Mouse (Mus musculus) heart, embryonic 10.5 days (tissue): ENCODE measurements around the gene Psph. TPM values are rescaled to one million over a fixed set of nuclear protein-coding genes. Genes with fewer than 3 reads are reported as not detected.

Experiments
- DNase-seq: peaks from one replicate; pipeline ENCODE4 v3.0.0-alpha.2; 2017; ENCODE audit warnings: low spot score
- H3K27ac ChIP-seq: fragments of 300-500 bp; sonication (generic); 2 replicates; pipeline ENCODE4 v1.5.1; 2016; ENCODE audit warnings: mild to moderate bottlenecking
- H3K27me3 ChIP-seq: fragments of 300-500 bp; sonication (generic); 2 replicates; pipeline ENCODE4 v1.6.1; 2016; ENCODE audit warnings: mild to moderate bottlenecking; ENCODE audit not compliant: poor library complexity, insufficient read depth, severe bottlenecking
- H3K36me3 ChIP-seq: fragments of 300-500 bp; sonication (generic); 2 replicates; pipeline ENCODE4 v1.6.1; 2016; ENCODE audit warnings: mild to moderate bottlenecking, moderate library complexity
- H3K4me1 ChIP-seq: fragments of 300-500 bp; sonication (generic); 2 replicates; pipeline ENCODE4 v1.6.1; 2016; ENCODE audit warnings: mild to moderate bottlenecking
- H3K4me3 ChIP-seq: fragments of 300-500 bp; sonication (generic); 2 replicates; pipeline ENCODE4 v1.5.1; 2016; ENCODE audit warnings: mild to moderate bottlenecking, moderate library complexity
- H3K9me3 ChIP-seq: fragments of 300-500 bp; sonication (generic); 2 replicates; pipeline ENCODE4 v1.6.1; 2016; ENCODE audit warnings: mild to moderate bottlenecking, moderate library complexity
- WGBS: fragments of 180-500 bp; shearing (Covaris S2); methylation state at CpG from one replicate; pipeline ENCODE4 v1.1.7; 2016; 5-methylcytosine and 5-hydroxymethylcytosine counted together
- polyA plus RNA-seq: library from polyadenylated mRNA; unstranded; fragments of >200 nt; fragmentation: Nextera tagmentation; extraction: Ambion mirVana; gene quantifications from 2 replicates; pipeline ENCODE4 v1.2.1, GENCODE M21; 2016

The Psph gene
- polyA plus RNA-seq, 1 experiment from 2014 or later = 55.4 TPM

DNA sequence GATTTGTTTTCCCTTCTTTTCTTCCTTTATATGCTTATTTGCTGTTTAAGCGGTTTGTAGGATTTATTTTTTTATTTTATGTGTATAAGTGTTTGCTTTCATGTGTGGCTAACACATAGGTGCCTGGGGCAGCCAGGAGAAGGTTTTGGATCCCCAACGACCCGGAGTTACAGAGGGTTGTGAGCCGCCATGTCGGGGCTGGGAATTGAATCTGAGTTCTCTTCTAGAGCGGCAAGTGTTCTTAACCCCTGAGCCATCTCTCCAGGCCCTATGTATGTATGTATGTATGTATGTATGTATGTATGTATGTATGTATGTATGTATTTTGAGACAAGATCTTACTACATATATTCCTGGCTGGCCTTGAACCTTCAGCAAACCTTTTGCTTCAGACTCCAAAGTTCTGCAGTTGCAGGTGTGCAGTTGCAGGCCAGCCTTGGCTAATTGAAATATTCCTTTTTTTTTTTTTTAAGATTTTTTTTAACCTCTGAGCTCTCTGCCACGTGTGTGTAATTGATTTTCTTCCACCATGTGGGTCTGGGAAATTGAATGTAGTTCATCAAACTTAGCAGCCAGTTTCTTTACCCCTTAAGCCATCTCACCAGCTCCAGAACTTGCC lies 61.4 kb downstream of the Psph start:
- no peak for DNase-seq
- Histone ChIP-seq H3K27me3 (no peaks in the 10 kb centered on the region), H3K27ac (peak overlapping the region; percentile 99), H3K36me3 (no peaks in the 10 kb centered on the region), H3K4me3 (peak overlapping the region; percentile 88), H3K4me1 (peaks cover 44% of the 10 kb centered on the region), H3K9me3 (no peaks in the 10 kb centered on the region)
- 16% methylated on average over 7 of the region's 7 CpGs for WGBS

DNA sequence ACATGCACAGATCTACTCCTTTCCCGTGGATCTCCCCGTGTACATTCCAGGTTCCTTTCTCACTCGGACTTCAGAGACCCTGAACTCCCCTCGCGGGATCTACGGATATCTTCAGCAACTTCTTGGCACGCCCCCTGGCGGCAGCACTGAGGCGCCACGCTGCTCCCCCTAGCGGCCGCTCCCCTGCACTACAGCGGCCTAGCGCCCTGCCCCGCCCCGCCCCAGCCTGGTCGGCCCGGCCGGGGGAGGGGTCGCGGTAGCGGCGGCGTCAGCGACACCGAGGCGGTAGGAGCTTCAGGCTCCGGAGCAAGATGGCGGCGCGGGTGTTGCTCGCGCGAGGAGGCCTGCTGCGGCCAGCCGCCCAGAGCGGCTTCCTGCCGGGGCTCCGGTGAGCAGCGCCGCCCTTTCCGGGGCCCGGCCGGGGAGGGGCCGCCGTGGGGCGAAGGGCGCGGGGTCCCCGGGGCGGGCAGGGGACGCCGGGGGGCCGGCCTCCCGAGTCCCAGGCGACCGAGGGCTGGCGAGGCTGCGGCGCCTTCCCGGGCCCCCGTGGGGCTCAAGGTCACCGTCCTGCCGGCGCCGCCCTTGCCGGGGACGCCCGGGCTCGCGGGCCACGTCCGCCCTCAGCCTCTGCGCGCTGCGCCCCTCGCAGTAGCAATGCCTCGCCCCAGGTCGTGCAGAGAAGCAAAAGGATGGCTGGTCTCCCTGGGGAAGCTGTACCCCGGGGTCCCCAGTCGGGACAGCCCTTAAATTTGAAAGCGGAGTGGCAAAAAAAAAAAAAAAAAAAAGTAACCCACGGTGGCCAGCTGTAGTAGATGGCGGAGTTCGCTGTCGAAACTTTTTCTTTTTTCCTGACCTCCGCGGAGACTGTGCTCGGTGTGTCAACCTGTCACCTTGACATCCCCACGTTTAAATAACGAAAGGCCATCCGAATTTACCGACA lies 62.1 kb downstream of the Psph start, which contains the start of gene Nipsnap2:
Gene Nipsnap2, plus strand, starts transcription at position 230 of the 940 bp plus-strand sequence.
- under 1% methylated on average over 76 of the region's 93 CpGs for WGBS
- H3K9me3 ChIP-seq = no peaks in the 10 kb centered on the region
- H3K27me3 ChIP-seq = no peaks in the 10 kb centered on the region
- H3K27ac ChIP-seq = peak within 1 kb of the TSS; percentile 99
- peak within 1 kb of the TSS; percentile 88 for H3K4me3 ChIP-seq
- peaks cover 36% of the 10 kb centered on the region for H3K4me1 ChIP-seq
- H3K36me3 ChIP-seq = peaks cover 1% of the 10 kb centered on the region; the same call in 1 of the 2 replicates
- peak; percentile 94 for DNase-seq

DNA sequence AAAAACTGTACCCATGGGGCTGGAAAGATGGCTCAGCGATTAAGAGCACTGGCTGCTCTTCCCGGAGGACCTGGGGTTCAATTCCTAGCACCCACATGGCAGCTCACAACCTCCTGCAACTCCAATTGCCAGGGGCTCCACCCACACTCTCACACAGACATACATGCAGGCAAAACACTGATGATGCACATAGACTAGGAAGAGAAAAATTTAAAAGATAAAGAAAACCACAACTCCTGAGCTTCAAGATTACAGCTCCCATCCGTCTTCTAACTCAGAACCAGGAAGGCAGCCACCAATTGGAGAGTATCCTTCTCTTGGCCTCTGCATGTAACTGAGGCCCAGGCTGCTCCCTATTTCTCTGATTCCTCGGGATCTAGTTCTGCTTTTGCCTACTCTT lies 63.0 kb downstream of the Psph start:
- WGBS = 52% methylated on average over 4 of the region's 4 CpGs

DNA sequence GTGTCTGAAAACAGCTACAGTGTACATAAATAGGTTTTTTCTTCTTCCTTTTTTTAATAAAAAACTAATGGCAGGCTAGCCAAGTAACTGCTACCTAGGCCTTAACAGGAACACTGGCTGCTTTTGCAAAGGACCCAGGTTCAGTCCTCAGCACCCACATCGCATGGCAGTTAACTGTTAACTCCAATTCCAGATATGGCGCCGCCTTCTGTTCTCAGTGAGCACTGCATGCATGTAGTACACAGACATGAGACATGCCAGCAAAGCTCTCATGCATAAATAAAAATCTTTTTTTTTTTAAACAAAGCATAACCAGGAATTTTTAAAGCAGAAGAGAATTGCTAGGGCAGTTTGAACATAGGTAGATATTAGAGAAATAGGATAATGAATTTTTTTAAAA lies 67.1 kb downstream of the Psph start:
- H3K36me3 ChIP-seq = peaks cover 39% of the 10 kb centered on the region
- no peak for DNase-seq
- H3K27me3 ChIP-seq = no peaks in the 10 kb centered on the region
- peaks cover 9% of the 10 kb centered on the region for H3K4me1 ChIP-seq
- 86% methylated on average over 3 of the region's 3 CpGs for WGBS
- H3K4me3 ChIP-seq = no peak overlapping the region
- no peaks in the 10 kb centered on the region for H3K9me3 ChIP-seq
- no peak overlapping the region for H3K27ac ChIP-seq

More for the DNA sequence above, 63.0 kb downstream of the Psph start:
- no peaks in the 10 kb centered on the region for H3K9me3 ChIP-seq
- peak overlapping the region; percentile 88 for H3K4me3 ChIP-seq
- no peaks in the 10 kb centered on the region for H3K27me3 ChIP-seq
- peak overlapping the region; percentile 99 for H3K27ac ChIP-seq
- no peak for DNase-seq
- peaks cover 10% of the 10 kb centered on the region for H3K36me3 ChIP-seq
- peaks cover 27% of the 10 kb centered on the region for H3K4me1 ChIP-seq

DNA sequence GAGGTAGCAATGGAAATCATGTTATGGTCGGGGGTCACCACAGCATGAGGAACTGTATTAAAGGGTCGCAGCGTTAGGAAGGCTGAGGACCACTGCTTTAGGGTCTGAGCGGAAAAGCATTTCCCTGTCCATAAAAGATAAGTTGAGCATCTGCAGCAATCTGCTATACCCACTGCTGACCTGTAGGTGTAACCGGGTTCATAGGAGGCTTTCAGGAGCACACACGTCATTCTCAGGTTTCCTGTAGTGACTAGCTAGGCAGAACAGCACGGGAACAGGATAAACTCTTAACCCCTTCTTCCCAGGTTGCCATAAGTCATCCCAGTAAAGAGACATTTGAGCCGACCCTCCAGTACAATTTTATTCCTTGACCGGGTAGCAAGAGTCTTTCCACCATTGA lies 70.2 kb downstream of the Psph start:
- 82% methylated on average over 9 of the region's 9 CpGs for WGBS
- Histone ChIP-seq H3K27ac (no peak overlapping the region), H3K27me3 (no peaks in the 10 kb centered on the region), H3K4me1 (peaks cover 9% of the 10 kb centered on the region; the same call in 1 of the 2 replicates), H3K4me3 (no peak overlapping the region), H3K9me3 (no peaks in the 10 kb centered on the region), H3K36me3 (peaks cover 39% of the 10 kb centered on the region)
- no peak for DNase-seq

Other genes with a start within 250 kb of the Psph start
- gene Mmp17, start 203.3 kb downstream of the Psph start, polyA plus RNA-seq = 0.71 and 1.3 TPM in 2 replicates
- 5.0 and 5.2 TPM in 2 replicates for gene Zfp11, start 117.3 kb downstream of the Psph start, polyA plus RNA-seq
- gene Sept14, start 78.9 kb downstream of the Psph start, polyA plus RNA-seq = not detected in 2 replicates
- gene Mrps17, start 72.0 kb downstream of the Psph start, polyA plus RNA-seq = 162 and 176 TPM in 2 replicates
- gene Nipsnap2, start 62.4 kb downstream of the Psph start, polyA plus RNA-seq = 140 and 220 TPM in 2 replicates
- 38.9 and 47.7 TPM in 2 replicates for gene Sumf2, start 59.5 kb upstream of the Psph start, polyA plus RNA-seq
- 962 and 1,044 TPM in 2 replicates for gene Chchd2, start 100.0 kb upstream of the Psph start, polyA plus RNA-seq
- 4.2 and 5.4 TPM in 2 replicates for gene Zbed5, start 108.3 kb upstream of the Psph start, polyA plus RNA-seq
- gene Phkg1, start 111.1 kb upstream of the Psph start, polyA plus RNA-seq = 0.48 and 0.53 TPM in 2 replicates
- gene Nupr1l, start 121.1 kb upstream of the Psph start, polyA plus RNA-seq = 1.8 and 2.4 TPM in 2 replicates
- 18.3 and 25.8 TPM in 2 replicates for gene Vkorc1l1, start 154.5 kb upstream of the Psph start, polyA plus RNA-seq
- gene Gusb, start 215.6 kb upstream of the Psph start, polyA plus RNA-seq = 47.3 and 56.8 TPM in 2 replicates
- gene Asl, start 241.8 kb upstream of the Psph start, polyA plus RNA-seq = 25.1 and 35.9 TPM in 2 replicates
- 33.1 and 39.9 TPM in 2 replicates for gene Crcp, start 241.8 kb upstream of the Psph start, polyA plus RNA-seq